10 mouse cellular contexts compared by ENCODE assay signal in genomic region chr13:102894287-102895234, GRCm38 (mm10).
A peak's percentile ranks its signal among the peaks of the same experiment; 100 is the strongest.
DNase-seq lines count a peak whose midpoint lies in the region; ATAC-seq and TF ChIP-seq lines count a peak whose summit lies in the region.
"Had no signal": no experiment of that assay in that cellular context is flagged by ENCODE, and none has a peak within 500 bp of the region (broad histone marks: within the 10 kb centered on the region; RNA-seq: fewer than 3 reads in every experiment).

No protein-coding gene starts in this region.

- peak overlapping the region; percentile 50 for H3K4me3 ChIP-seq in gastrocnemius, adult 2 months
- no peak overlapping the region for H3K4me3 ChIP-seq in midbrain, embryonic 11.5 days (ENCODE audit: low read depth, low read length)
- no peak overlapping the region for H3K4me3 ChIP-seq in midbrain, embryonic 15.5 days
- no peak overlapping the region for H3K4me3 ChIP-seq in intestine, embryonic 14.5 days (ENCODE audit: low read depth, low read length)
- no peak overlapping the region for H3K4me3 ChIP-seq in stomach, embryonic 15.5 days (replicated peaks)
- H3K4me3 ChIP-seq: liver, embryonic 15.5 days had no signal

- H3K27me3 ChIP-seq in midbrain, embryonic 11.5 days (ENCODE audit: control insufficient read depth, insufficient read depth, low read length), result no peaks in the 10 kb centered on the region
- no peaks in the 10 kb centered on the region for H3K27me3 ChIP-seq in midbrain, embryonic 15.5 days (replicated peaks)
- no peaks in the 10 kb centered on the region for H3K27me3 ChIP-seq in intestine, embryonic 14.5 days (replicated peaks; ENCODE audit: control insufficient read depth, insufficient read depth, low read length)
- no peaks in the 10 kb centered on the region for H3K27me3 ChIP-seq in stomach, embryonic 15.5 days (replicated peaks)
- H3K27me3 ChIP-seq: liver, embryonic 15.5 days had no signal

- H3K4me1 ChIP-seq in midbrain, embryonic 11.5 days (ENCODE audit: control insufficient read depth, insufficient read depth, low read length), result peaks cover 15% of the 10 kb centered on the region
- peaks cover 24% of the 10 kb centered on the region for H3K4me1 ChIP-seq in midbrain, embryonic 15.5 days
- peaks cover 51% of the 10 kb centered on the region for H3K4me1 ChIP-seq in intestine, embryonic 14.5 days (replicated peaks; ENCODE audit: control insufficient read depth, insufficient read depth, low read length)
- H3K4me1 ChIP-seq in stomach, embryonic 15.5 days, result peaks cover 13% of the 10 kb centered on the region

- no peaks in the 10 kb centered on the region for H3K9me3 ChIP-seq in midbrain, embryonic 11.5 days (ENCODE audit: control insufficient read depth, low read length)
- H3K9me3 ChIP-seq in midbrain, embryonic 15.5 days, result no peaks in the 10 kb centered on the region
- no peaks in the 10 kb centered on the region for H3K9me3 ChIP-seq in intestine, embryonic 14.5 days (ENCODE audit: control insufficient read depth, low read length)
- H3K9me3 ChIP-seq in stomach, embryonic 15.5 days, result no peaks in the 10 kb centered on the region
- H3K9me3 ChIP-seq: liver, embryonic 15.5 days had no signal

- no peaks in the 10 kb centered on the region for H3K36me3 ChIP-seq in midbrain, embryonic 11.5 days (ENCODE audit: control insufficient read depth, insufficient read depth, low read length)
- H3K36me3 ChIP-seq in midbrain, embryonic 15.5 days (replicated peaks), result no peaks in the 10 kb centered on the region
- no peaks in the 10 kb centered on the region for H3K36me3 ChIP-seq in intestine, embryonic 14.5 days (ENCODE audit: control insufficient read depth, insufficient read depth, low read length)
- H3K36me3 ChIP-seq in stomach, embryonic 15.5 days, result no peaks in the 10 kb centered on the region
- H3K36me3 ChIP-seq: liver, embryonic 15.5 days had no signal

- no peak for TF ChIP-seq CTCF in gastrocnemius, adult 2 months (IDR thresholded peaks at IDR 0.05)

- intact Hi-C loops in gastrocnemius, adult 2 months (cut with DNase I), result no loop called here
- intact Hi-C loops in gastrocnemius, postnatal 36 days (cut with DNase I), result no loop called here

- H3K9ac ChIP-seq in midbrain, embryonic 11.5 days (ENCODE audit: low read length), result no peak overlapping the region
- H3K9ac ChIP-seq in midbrain, embryonic 15.5 days, result no peak overlapping the region
- no peak overlapping the region for H3K9ac ChIP-seq in intestine, embryonic 14.5 days (ENCODE audit: low read length)
- no peak overlapping the region for H3K9ac ChIP-seq in stomach, embryonic 15.5 days
- H3K9ac ChIP-seq: liver, embryonic 15.5 days had no signal

- ATAC-seq in midbrain, embryonic 11.5 days (ENCODE audit: low FRiP score), result no peak
- ATAC-seq in midbrain, embryonic 15.5 days (replicated peaks), result no peak
- peak; percentile 38; the same call in 1 of the 2 replicates for ATAC-seq in intestine, embryonic 14.5 days (replicated peaks; ENCODE audit: low FRiP score, low TSS enrichment, low read depth)
- ATAC-seq in stomach, embryonic 15.5 days (ENCODE audit: insufficient read depth, low FRiP score, low read depth), result no peak
- ATAC-seq in monocyte, adult 5-6 weeks (replicated peaks; ENCODE audit: insufficient number of reproducible peaks, low FRiP score, low TSS enrichment, poor library complexity, severe bottlenecking), result no peak

- H3K4me2 ChIP-seq in midbrain, embryonic 11.5 days, result no peak overlapping the region
- no peak overlapping the region for H3K4me2 ChIP-seq in midbrain, embryonic 15.5 days
- peak overlapping the region; percentile 22 for H3K4me2 ChIP-seq in intestine, embryonic 14.5 days (ENCODE audit: low read length)
- no peak overlapping the region; the same call in 1 of the 2 replicates for H3K4me2 ChIP-seq in stomach, embryonic 15.5 days
- H3K4me2 ChIP-seq: liver, embryonic 15.5 days had no signal

- WGBS in midbrain, embryonic 11.5 days, result 48% methylated on average over 15 of the region's 15 CpGs
- WGBS in midbrain, embryonic 15.5 days, result 46% methylated on average over 15 of the region's 15 CpGs
- 39% methylated on average over 15 of the region's 15 CpGs for WGBS in intestine, embryonic 14.5 days
- WGBS in stomach, embryonic 15.5 days, result 45% methylated on average over 15 of the region's 15 CpGs

- peak overlapping the region; percentile 83 for H3K27ac ChIP-seq in gastrocnemius, adult 2 months
- no peak overlapping the region for H3K27ac ChIP-seq in midbrain, embryonic 11.5 days (ENCODE audit: low read depth, low read length)
- H3K27ac ChIP-seq in midbrain, embryonic 15.5 days, result no peak overlapping the region
- H3K27ac ChIP-seq in intestine, embryonic 14.5 days (ENCODE audit: low read depth), result peak overlapping the region; percentile 25; the same call in 1 of the 2 replicates
- 0 out of 2 replicates have a peak overlapping the region, but pooled peaks have one; percentile 7 for H3K27ac ChIP-seq in stomach, embryonic 15.5 days
- H3K27ac ChIP-seq: liver, embryonic 15.5 days had no signal

- DNase-seq in gastrocnemius, adult 2 months, result no peak
- DNase-seq in gastrocnemius, postnatal 36 days, result no peak
- peak; percentile 83 for DNase-seq in midbrain, embryonic 11.5 days (ENCODE audit: low spot score, missing footprints)
- DNase-seq in intestine, embryonic 14.5 days (ENCODE audit: low spot score), result no peak
- no peak for DNase-seq in layer of hippocampus, postnatal 10 days (ENCODE audit: low spot score in 2 of 2)
- DNase-seq: gastrocnemius, postnatal 14 days had no signal

Comparison
In these comparisons a context has a peak if more than half of its experiments do, and no peak if none do; other contexts are left out.
1. H3K27ac ChIP-seq: peak in gastrocnemius, adult 2 months (single experiment), intestine, embryonic 14.5 days (single experiment) and stomach, embryonic 15.5 days (single experiment); none in midbrain, embryonic 11.5 days (single experiment) and midbrain, embryonic 15.5 days (single experiment).